Mouse (Mus musculus) midbrain, embryonic 12.5 days (tissue): Measurements from ENCODE around the gene Bahcc1. TPM values are rescaled to one million over a fixed set of nuclear protein-coding genes. Genes with fewer than 3 reads are reported as not detected.
A peak's percentile ranks its signal among the peaks of the same experiment; 100 is the strongest.

Experiments
- ATAC-seq: fragments of 200-750 bp; cut with Nextera tagmentation; 2 replicates; pipeline ENCODE4 v1.8.0; 2017; ENCODE audit warnings: low read depth, moderate TSS enrichment, moderate library complexity; ENCODE audit not compliant: low FRiP score
- H3K27ac ChIP-seq: fragments of 300-500 bp; sonication (generic); replicated peaks from 2 replicates; pipeline ENCODE4 v1.5.1; 2016; ENCODE audit warnings: mild to moderate bottlenecking
- H3K27me3 ChIP-seq: fragments of 300-500 bp; sonication (generic); 2 replicates; pipeline ENCODE4 v1.6.1; 2016; ENCODE audit warnings: mild to moderate bottlenecking
- H3K36me3 ChIP-seq: fragments of 300-500 bp; sonication (generic); 2 replicates; pipeline ENCODE4 v1.6.1; 2016
- H3K4me1 ChIP-seq: fragments of 300-500 bp; sonication (generic); 2 replicates; pipeline ENCODE4 v1.6.1; 2016
- H3K4me2 ChIP-seq: fragments of 300-500 bp; sonication (generic); replicated peaks from 2 replicates; pipeline ENCODE4 v1.6.1; 2016; ENCODE audit warnings: mild to moderate bottlenecking, moderate library complexity
- H3K4me3 ChIP-seq: fragments of 300-500 bp; sonication (generic); 2 replicates; pipeline ENCODE4 v1.5.1; 2016; ENCODE audit warnings: mild to moderate bottlenecking
- H3K9ac ChIP-seq: fragments of 300-500 bp; sonication (generic); replicated peaks from 2 replicates; pipeline ENCODE4 v1.6.1; 2016; ENCODE audit warnings: mild to moderate bottlenecking, moderate library complexity
- H3K9me3 ChIP-seq: fragments of 300-500 bp; sonication (generic); 2 replicates; pipeline ENCODE4 v1.6.1; 2016; ENCODE audit warnings: mild to moderate bottlenecking
- WGBS: fragments of 180-500 bp; shearing (Covaris S2); methylation state at CpG from one replicate; pipeline ENCODE4 v1.1.7; 2016; 5-methylcytosine and 5-hydroxymethylcytosine counted together
- polyA plus RNA-seq: library from polyadenylated mRNA; unstranded; fragments of >200 nt; fragmentation: Nextera tagmentation; extraction: Ambion mirVana; gene quantifications from 2 replicates; pipeline ENCODE4 v1.2.1, GENCODE M21; 2016

Gene Bahcc1
- polyA plus RNA-seq, 1 experiment from 2014 or later: 26.1 TPM

- ATAC-seq: no peak
Observed at GRCm38 (mm10) chr11:120188481-120189441, 44.0 kb upstream of the Bahcc1 start.

GRCm38 (mm10) chr11:120189459-120190312 is 43.1 kb upstream of the Bahcc1 start:
- under 1% methylated on average over 63 of the region's 68 CpGs for WGBS

More at GRCm38 (mm10) chr11:120188481-120189441, 44.0 kb upstream of the Bahcc1 start:
- H3K27ac ChIP-seq: peak overlapping the region; percentile 97
- peaks cover 42% of the 10 kb centered on the region for H3K4me1 ChIP-seq
- H3K4me3 ChIP-seq: peak overlapping the region; percentile 88
- no peaks in the 10 kb centered on the region for H3K9me3 ChIP-seq
- H3K27me3 ChIP-seq: 0 out of 2 replicates have a peak, but pooled peaks cover 6% of the 10 kb centered on the region
- H3K36me3 ChIP-seq: no peaks in the 10 kb centered on the region
- whole genome bisulfite sequencing: under 1% methylated on average over 41 of the region's 41 CpGs
- H3K4me2 ChIP-seq: peak overlapping the region; percentile 94
- H3K9ac ChIP-seq: peak overlapping the region; percentile 100

GRCm38 (mm10) chr11:120190526-120191412 is 42.0 kb upstream of the Bahcc1 start:
- WGBS: 34% methylated on average over 14 of the region's 14 CpGs

More at GRCm38 (mm10) chr11:120189459-120190312, 43.1 kb upstream of the Bahcc1 start:
- Histone ChIP-seq H3K36me3 (no peaks in the 10 kb centered on the region), H3K4me3 (peak overlapping the region; percentile 88), H3K4me1 (peaks cover 33% of the 10 kb centered on the region), H3K27me3 (0 out of 2 replicates have a peak, but pooled peaks cover 6% of the 10 kb centered on the region), H3K4me2 (peak overlapping the region; percentile 94), H3K27ac (peak overlapping the region; percentile 97), H3K9me3 (no peaks in the 10 kb centered on the region), H3K9ac (peak overlapping the region; percentile 100)
- peak; percentile 93 for ATAC-seq

GRCm38 (mm10) chr11:120198831-120199230 is 33.9 kb upstream of the Bahcc1 start:
- H3K27ac ChIP-seq: no peak overlapping the region
- no peak overlapping the region for H3K4me2 ChIP-seq
- H3K9ac ChIP-seq: no peak overlapping the region
- H3K27me3 ChIP-seq: peaks cover 7% of the 10 kb centered on the region; the same call in 1 of the 2 replicates
- 36% methylated on average over 13 of the region's 13 CpGs for WGBS
- H3K9me3 ChIP-seq: no peaks in the 10 kb centered on the region
- H3K36me3 ChIP-seq: no peaks in the 10 kb centered on the region
- peaks cover 5% of the 10 kb centered on the region; the same call in 1 of the 2 replicates for H3K4me1 ChIP-seq
- ATAC-seq: no peak
- no peak overlapping the region for H3K4me3 ChIP-seq

More at GRCm38 (mm10) chr11:120190526-120191412, 42.0 kb upstream of the Bahcc1 start:
- Histone ChIP-seq H3K4me2 (peak overlapping the region; percentile 94), H3K36me3 (no peaks in the 10 kb centered on the region), H3K4me3 (peak overlapping the region; percentile 88), H3K9ac (peak overlapping the region; percentile 63), H3K27me3 (0 out of 2 replicates have a peak, but pooled peaks cover 6% of the 10 kb centered on the region), H3K27ac (peak overlapping the region; percentile 97), H3K4me1 (peaks cover 22% of the 10 kb centered on the region), H3K9me3 (no peaks in the 10 kb centered on the region)
- no peak for ATAC-seq

DNA sequence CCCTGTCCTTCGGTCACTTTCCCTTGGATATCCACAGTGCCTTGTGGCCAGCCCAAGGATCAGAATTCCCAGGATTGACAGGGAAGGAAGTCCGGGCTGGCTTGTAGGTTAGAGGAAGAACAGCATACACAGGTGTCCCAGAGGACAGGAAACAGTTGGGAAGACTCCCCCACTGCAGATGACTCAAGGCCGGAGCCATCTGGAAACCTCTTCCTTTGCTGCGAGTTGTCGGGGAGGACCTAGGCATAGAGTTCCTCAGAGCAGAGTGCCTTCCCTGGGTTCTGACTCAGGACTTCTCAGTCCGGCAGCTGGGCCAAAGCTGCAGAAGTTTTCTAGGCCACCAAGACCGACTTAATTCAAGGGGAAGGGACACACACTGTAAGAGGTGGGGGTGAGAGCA is 33.0 kb upstream of the Bahcc1 start:
- H3K4me2 ChIP-seq: no peak overlapping the region
- no peak overlapping the region for H3K9ac ChIP-seq
- peaks cover 7% of the 10 kb centered on the region; the same call in 1 of the 2 replicates for H3K27me3 ChIP-seq
- H3K4me3 ChIP-seq: no peak overlapping the region
- H3K27ac ChIP-seq: no peak overlapping the region
- 68% methylated on average over 7 of the region's 7 CpGs for WGBS
- no peak for ATAC-seq
- H3K36me3 ChIP-seq: no peaks in the 10 kb centered on the region
- H3K9me3 ChIP-seq: no peaks in the 10 kb centered on the region
- peaks cover 5% of the 10 kb centered on the region; the same call in 1 of the 2 replicates for H3K4me1 ChIP-seq

DNA sequence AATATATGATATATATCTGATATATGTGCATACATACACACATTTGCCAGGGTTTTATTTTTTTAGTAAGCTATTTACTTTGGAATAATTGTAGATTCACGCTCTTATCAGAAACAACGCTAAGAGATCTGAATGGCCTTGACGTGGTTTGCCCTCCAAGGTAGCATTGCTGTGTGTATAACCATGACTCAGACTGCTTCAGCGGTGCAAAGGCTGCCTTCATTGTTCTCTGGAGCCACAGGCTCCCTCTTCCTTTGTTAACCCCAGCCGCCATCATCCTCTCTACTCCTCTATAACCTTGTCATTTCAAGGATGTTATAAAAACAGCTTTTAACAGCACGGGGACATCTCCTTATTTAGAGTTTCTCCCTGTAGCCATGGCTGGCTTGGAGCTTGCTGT is 32.1 kb upstream of the Bahcc1 start:
- 80% methylated on average over 6 of the region's 6 CpGs for WGBS
- peaks cover 7% of the 10 kb centered on the region; the same call in 1 of the 2 replicates for H3K27me3 ChIP-seq
- H3K4me2 ChIP-seq: no peak overlapping the region
- H3K9ac ChIP-seq: no peak overlapping the region
- H3K4me3 ChIP-seq: no peak overlapping the region
- H3K36me3 ChIP-seq: no peaks in the 10 kb centered on the region
- peaks cover 5% of the 10 kb centered on the region; the same call in 1 of the 2 replicates for H3K4me1 ChIP-seq
- no peaks in the 10 kb centered on the region for H3K9me3 ChIP-seq
- H3K27ac ChIP-seq: no peak overlapping the region
- ATAC-seq: no peak

- Histone ChIP-seq H3K27me3 (peaks cover 6% of the 10 kb centered on the region; the same call in 1 of the 2 replicates), H3K4me2 (no peak overlapping the region), H3K9ac (no peak overlapping the region), H3K27ac (no peak overlapping the region), H3K4me1 (no peaks in the 10 kb centered on the region), H3K9me3 (no peaks in the 10 kb centered on the region), H3K36me3 (no peaks in the 10 kb centered on the region), H3K4me3 (no peak overlapping the region)
- ATAC-seq: no peak
- 92% methylated on average over 5 of the region's 5 CpGs for WGBS
Observed at GRCm38 (mm10) chr11:120204200-120204599, 28.5 kb upstream of the Bahcc1 start.

DNA sequence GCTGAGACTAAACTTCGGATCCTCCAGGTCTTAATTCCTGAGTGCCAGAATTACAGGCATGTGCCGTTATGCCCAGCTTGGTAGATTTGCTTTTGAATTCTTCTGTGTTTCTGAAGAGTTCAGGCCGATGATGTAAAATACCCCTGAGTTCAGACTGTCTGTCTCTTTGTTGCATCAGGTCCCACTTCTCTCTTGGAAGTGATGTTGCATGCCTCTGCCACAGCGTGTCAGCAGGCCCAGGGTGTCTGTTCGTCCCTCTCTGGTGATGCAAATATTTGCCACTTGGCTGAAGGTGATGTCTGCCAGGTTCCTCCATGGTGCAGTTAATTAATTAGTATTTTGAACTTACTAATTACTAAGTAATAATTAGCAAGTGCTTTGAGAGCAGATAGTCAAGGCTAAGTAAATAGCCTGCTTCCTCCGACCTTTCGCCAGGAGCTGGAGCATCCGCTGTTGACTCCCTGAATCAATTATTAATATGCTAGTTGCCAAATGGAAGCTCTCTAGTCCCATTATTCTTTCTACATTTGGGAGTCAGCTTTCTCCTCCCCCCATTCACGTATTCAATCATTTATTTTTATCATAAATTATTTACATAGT is 26.6 kb upstream of the Bahcc1 start:
- no peak overlapping the region for H3K4me3 ChIP-seq
- H3K9me3 ChIP-seq: no peaks in the 10 kb centered on the region
- H3K27me3 ChIP-seq: no peaks in the 10 kb centered on the region
- no peaks in the 10 kb centered on the region for H3K36me3 ChIP-seq
- H3K9ac ChIP-seq: no peak overlapping the region
- WGBS: 70% methylated on average over 9 of the region's 9 CpGs
- H3K27ac ChIP-seq: no peak overlapping the region
- H3K4me2 ChIP-seq: no peak overlapping the region
- ATAC-seq: no peak
- no peaks in the 10 kb centered on the region for H3K4me1 ChIP-seq

DNA sequence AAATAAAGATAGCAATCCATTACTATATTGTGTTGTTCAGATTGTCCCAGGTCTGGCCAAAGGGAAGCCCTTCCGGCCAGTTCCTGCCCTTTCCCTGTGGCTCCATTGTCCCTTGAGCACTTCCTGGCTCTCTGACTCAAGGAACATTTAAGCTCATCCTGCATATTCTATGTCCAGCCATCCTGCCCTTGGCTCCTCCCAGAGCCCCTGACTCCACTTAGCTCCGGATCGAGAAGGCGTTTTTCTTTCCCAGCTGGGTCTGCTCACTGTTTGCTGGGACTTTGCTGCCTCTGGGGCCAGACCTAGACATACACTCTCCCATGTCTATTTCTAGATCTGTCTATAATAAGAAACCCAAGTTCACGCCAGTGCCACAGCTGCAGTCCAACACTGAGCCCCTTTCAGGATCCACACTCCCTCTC is 26.1 kb upstream of the Bahcc1 start:
- Histone ChIP-seq H3K9ac (no peak overlapping the region), H3K27ac (no peak overlapping the region; the same call in 1 of the 2 replicates), H3K36me3 (no peaks in the 10 kb centered on the region), H3K4me1 (no peaks in the 10 kb centered on the region), H3K4me3 (no peak overlapping the region), H3K27me3 (no peaks in the 10 kb centered on the region), H3K9me3 (no peaks in the 10 kb centered on the region), H3K4me2 (no peak overlapping the region)
- WGBS: 58% methylated on average over 5 of the region's 5 CpGs
- no peak for ATAC-seq

GRCm38 (mm10) chr11:120208848-120209247 is 23.9 kb upstream of the Bahcc1 start:
- ATAC-seq: no peak
- 64% methylated on average over 2 of the region's 2 CpGs for WGBS
- H3K27me3 ChIP-seq: no peaks in the 10 kb centered on the region

More at GRCm38 (mm10) chr11:120208848-120209247, 23.9 kb upstream of the Bahcc1 start:
- Histone ChIP-seq H3K9ac (no peak overlapping the region), H3K36me3 (no peaks in the 10 kb centered on the region), H3K27ac (no peak overlapping the region), H3K4me3 (no peak overlapping the region), H3K4me1 (no peaks in the 10 kb centered on the region), H3K9me3 (peaks cover 5% of the 10 kb centered on the region; the same call in 1 of the 2 replicates), H3K4me2 (no peak overlapping the region)
